Mouse (Mus musculus): ENCODE measurements at regions not wholly inside any gene's neighbourhood (a gene's known extent, or its start where the extent isn't known, plus 50 kb on each side); places are given as distances from the start of the nearest gene placed in this dataset.

GRCm38 (mm10) chr10:116646035-116646434 is 64.7 kb upstream of the Cnot2 start:
- H3K27me3 ChIP-seq (ENCODE audit: control insufficient read depth, insufficient read depth, low read length), result no peaks in the 10 kb centered on the region
- no peak for TF ChIP-seq CTCF (IDR thresholded peaks at IDR 0.05; ENCODE audit: borderline replicate concordance, insufficient read depth, low read depth, low read length)
- no peak for TF ChIP-seq POLR2A (IDR thresholded peaks at IDR 0.05; ENCODE audit: borderline replicate concordance, insufficient read depth, low read length)
- H3K4me1 ChIP-seq (ENCODE audit: control insufficient read depth, insufficient read depth, low read length), result peaks cover 15% of the 10 kb centered on the region; the same call in 1 of the 2 replicates
- H3K27ac ChIP-seq (ENCODE audit: insufficient read depth, low read length), result peak overlapping the region; percentile 91
- 42% methylated on average over 7 of the region's 7 CpGs for WGBS
- H3K4me3 ChIP-seq (replicated peaks; ENCODE audit: insufficient read depth, low read depth, low read length), result no peak overlapping the region
- no peak for DNase-seq

GRCm38 (mm10) chr10:116645631-116646030 is 64.3 kb upstream of the Cnot2 start:
- Histone ChIP-seq H3K27me3 (ENCODE audit: control insufficient read depth, insufficient read depth, low read length) (no peaks in the 10 kb centered on the region), H3K27ac (ENCODE audit: insufficient read depth, low read length) (peak overlapping the region; percentile 91), H3K4me3 (replicated peaks; ENCODE audit: insufficient read depth, low read depth, low read length) (no peak overlapping the region), H3K4me1 (ENCODE audit: control insufficient read depth, insufficient read depth, low read length) (peaks cover 15% of the 10 kb centered on the region; the same call in 1 of the 2 replicates)
- TF ChIP-seq CTCF (IDR thresholded peaks at IDR 0.05; ENCODE audit: borderline replicate concordance, insufficient read depth, low read depth, low read length) (no peak), POLR2A (IDR thresholded peaks at IDR 0.05; ENCODE audit: borderline replicate concordance, insufficient read depth, low read length) (0 out of 2 replicates have a peak, but pooled peaks have one; percentile 11)
- 9% methylated on average over 7 of the region's 7 CpGs for WGBS
- peak; percentile 72 to 85 for DNase-seq

GRCm38 (mm10) chr10:116645108-116645507 is 63.8 kb upstream of the Cnot2 start:
- Histone ChIP-seq H3K4me1 (ENCODE audit: control insufficient read depth, insufficient read depth, low read length) (peaks cover 15% of the 10 kb centered on the region; the same call in 1 of the 2 replicates), H3K27ac (ENCODE audit: insufficient read depth, low read length) (peak overlapping the region; percentile 91), H3K4me3 (replicated peaks; ENCODE audit: insufficient read depth, low read depth, low read length) (no peak overlapping the region), H3K27me3 (ENCODE audit: control insufficient read depth, insufficient read depth, low read length) (no peaks in the 10 kb centered on the region)
- TF ChIP-seq CTCF (IDR thresholded peaks at IDR 0.05; ENCODE audit: borderline replicate concordance, insufficient read depth, low read depth, low read length) (no peak), POLR2A (IDR thresholded peaks at IDR 0.05; ENCODE audit: borderline replicate concordance, insufficient read depth, low read length) (no peak)
- DNase-seq, result peak in 1 of 2 experiments; percentile 69
- 26% methylated on average over 9 of the region's 9 CpGs for WGBS
